Mouse (Mus musculus) kidney, adult 9 months (tissue): ENCODE results near the gene Syngr3.
A peak's percentile ranks its signal among the peaks of the same experiment; 100 is the strongest.
"Not testable (repeated sequence)": the region's sequence is repeated elsewhere in the genome, so short reads cannot be mapped to it uniquely, and the experiment has no call there.

Experiments
- DNase-seq: peaks from one replicate; pipeline ENCODE4 v3.0.0; 2022

Gene Syngr3

DNA sequence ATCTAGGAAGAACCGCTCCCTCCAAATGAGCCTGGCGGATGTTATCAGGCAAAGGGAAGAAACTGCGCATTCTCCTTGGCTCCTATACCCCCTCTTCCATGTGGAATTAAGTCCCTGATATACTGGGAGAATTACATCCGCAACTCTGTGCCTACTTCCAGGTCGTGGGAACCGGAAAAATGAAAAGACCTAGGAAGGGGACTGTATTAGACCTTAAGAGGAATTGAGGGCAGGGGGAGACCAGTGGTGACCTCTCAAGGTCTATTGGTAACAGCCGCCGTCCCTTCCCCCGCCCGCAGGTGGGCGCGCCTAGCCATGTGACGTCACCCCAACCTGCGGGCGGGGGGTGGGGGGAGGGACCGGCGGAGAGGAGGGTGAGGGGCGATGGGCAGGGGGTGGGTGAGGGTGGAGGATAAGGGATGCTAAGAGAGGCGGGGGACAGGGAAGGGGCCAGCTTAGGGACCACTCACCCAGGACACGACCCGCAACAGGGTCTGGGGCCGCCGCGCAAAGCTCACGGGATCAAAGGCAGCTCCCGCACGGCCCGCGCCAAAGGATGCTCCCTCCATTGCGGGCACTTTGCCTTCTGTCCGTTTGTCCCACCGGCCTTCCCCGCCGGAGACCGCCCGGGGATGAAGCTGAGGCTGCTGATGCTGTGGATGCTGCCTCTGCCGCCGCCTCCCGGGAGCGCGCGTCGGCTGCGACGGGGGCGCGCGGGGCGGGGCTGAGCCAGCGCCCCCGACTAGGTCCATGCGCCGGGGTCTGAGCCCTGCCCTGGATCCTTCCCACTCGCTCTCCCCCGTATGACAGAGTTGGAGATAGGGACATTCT, at the start of gene Syngr3:
Syngr3 (minus strand) TSS at position 705 of the 831 bp plus-strand sequence.
- DNase-seq, result no peak

DNA sequence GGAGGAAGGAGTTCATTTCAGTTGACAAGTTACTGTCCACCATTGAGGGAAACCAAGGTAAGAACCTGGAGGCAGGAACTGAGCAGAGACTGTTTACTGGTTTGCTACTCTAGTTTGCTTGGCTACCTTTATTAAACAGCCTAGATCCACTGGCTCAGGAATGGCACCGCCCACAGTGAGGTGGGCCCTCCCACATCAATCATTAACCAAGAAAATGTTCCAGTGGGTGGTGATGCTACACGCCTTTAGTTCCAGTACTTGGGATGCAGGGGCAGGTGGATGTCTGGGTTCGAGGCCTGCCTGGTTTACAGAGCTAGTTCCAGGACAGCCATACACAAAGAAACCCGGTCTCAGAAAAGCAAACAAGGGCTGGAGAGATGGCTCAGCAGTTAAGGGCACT, 48.5 kb upstream of the Syngr3 start:
- DNase-seq, result peak; percentile 93

DNA sequence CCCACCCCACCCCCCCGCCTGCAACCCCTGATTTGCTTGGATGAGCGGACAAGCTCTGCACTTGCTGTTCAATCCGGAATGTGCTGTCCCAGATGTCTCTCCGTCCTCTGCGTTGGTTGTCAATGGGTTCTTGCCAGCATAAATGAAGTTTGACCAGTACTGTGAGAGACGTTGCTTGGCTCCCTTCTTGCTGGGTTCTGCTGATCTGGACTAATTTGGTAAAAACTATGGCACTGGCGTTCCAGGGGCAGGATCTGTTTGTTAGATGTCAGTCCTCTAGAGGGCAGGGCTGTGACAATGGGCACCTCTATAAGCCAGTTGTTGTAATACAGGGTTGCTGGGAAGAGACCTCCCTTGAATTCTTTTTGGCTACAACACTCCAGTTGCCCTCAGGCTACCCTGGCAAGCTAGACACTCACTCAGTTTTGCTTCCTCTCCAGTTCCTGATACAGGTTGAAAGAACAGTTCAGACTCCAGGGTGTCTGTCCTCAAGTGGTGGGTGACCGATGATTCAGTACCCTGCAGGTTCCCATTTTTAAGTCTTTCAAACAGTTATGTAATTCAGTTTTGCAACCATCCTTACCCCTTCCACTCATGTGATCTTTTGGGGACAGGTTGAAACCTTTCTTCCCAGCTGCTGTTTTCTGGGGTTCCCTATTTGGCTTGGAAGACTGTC, 47.5 kb upstream of the Syngr3 start:
- DNase-seq, result peak; percentile 78

DNA sequence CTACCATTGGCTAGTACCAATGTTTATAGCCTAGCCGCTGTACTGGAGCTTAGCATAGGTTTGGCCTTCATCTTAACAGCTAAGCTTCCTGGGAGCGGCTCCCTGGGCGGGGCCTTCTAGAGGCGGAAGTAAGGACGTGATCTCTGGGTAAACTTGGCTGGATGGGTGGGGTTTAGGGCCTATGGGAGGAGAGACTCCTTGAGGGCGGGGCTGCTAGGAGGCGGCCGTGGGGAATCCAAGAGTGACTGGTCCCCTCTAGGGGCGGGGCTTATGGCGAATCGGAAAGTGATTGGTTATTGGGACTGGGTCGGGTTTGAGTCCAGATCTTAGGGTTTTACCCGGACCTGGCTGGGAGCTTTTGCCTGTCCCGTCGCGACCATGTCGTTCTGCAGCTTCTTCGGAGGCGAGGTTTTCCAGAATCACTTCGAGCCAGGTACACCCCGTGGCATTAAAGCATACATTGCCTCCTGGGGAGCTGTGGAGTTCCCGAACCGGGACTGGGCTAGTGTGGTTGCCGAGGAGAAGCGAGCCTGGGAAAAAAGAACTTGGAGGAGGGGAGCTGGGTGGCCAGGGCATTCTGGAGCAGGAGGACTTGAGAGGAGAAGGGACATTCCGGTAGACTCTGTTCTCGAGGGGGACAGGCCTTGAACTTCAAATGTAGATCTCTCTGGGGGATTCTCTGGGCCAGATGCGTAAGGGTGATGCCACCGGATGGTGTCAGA, 46.7 kb upstream of the Syngr3 start, which contains the start of gene Msrb1:
Msrb1 (plus strand) TSS at position 313 of the 722 bp plus-strand sequence.
- peak; percentile 99 for DNase-seq

DNA sequence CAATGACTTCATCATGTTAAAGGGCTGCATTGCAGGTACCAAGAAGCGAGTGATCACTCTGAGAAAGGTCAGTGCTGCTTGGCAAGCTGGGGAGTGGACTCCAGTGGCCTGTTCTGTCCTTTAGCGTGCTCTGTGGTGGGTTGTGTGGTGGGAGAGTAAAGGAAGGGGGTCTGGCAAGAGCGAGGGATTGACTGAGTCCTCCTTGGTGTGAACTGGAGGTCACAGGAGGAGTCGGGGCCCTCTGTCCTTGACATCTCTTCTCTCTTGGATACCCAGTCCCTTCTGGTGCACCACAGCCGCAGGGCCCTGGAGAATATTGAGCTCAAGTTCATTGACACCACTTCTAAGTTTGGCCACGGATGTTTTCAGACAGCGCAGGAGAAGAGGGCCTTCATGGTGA, 45.7 kb upstream of the Syngr3 start:
- DNase-seq, result no peak

DNA sequence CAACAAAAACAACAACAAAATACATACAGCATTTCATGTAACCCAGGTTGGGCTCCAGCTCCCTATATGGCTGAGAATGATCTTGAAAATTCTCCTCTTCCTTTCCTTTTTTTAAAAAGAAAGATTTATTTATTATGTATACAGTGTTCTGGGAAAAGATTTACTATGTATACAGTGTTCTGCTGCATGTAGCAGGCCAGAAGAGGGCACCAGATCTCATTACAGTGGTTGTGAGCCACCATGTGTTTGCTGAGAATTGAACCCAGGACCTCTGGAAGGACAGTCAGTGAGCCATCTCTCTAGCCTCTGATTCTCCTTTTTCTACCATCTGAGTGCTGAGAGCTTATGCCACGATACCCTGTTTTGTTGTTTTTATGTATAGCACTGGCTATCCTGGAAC, 44.8 kb upstream of the Syngr3 start:
- DNase-seq, result no peak

DNA sequence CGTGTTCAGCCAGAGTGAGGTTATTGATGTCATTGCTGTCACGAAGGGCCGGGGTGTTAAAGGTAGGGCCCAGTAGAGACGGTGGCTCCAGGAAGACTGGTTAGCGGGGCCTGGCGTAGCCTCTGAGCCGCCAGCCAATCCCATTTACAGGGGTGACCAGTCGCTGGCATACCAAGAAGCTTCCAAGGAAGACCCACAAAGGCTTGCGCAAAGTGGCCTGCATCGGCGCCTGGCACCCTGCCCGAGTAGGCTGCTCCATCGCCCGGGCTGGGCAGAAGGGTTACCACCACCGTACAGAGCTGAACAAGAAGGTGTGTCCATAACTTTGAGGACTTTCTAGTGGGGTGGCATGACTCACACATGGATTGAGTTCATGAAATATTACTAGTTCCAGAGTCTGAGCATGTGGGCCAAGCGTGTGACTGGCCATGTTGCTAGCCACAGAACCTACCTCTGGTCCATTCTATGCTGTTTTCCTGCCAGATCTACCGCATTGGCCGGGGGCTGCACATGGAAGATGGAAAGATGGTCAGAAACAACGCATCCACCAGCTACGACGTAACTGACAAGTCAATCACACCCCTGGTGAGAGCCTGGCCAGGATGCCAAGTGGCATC, 43.8 kb upstream of the Syngr3 start:
- DNase-seq, result peak; percentile 24

DNA sequence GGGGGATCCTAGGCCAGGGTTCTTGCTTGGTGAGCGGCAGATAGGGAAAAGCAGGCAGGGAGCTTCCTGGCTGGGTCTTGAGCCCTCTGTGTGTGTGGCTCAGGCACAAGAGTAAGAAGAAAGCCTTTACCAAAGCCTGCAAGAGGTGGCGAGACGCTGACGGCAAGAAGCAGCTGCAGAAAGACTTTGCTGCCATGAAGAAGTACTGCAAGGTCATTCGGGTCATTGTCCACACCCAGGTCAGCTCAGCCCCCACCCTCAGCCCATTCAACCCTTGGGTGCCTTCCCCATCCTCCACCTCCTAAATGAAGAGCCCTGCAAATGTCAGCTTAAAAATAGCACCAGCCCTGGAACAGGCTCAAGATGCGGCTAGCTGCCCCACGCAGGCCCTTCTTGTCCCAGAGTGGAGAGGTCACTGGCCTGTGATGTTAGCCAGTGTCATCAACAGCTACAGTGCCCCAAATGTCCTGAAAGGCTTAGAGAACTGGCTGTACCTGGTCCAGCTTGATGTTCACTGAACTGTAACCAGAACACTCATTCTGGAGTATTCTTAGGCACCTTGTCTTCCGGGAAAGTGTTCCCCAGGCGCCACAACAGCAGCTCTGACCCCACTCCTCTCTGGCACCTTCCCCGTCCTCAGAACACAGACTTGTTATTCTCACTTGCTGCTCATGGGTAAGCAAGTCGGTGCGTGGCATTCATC, 42.6 kb upstream of the Syngr3 start:
- DNase-seq, result peak; percentile 67

DNA sequence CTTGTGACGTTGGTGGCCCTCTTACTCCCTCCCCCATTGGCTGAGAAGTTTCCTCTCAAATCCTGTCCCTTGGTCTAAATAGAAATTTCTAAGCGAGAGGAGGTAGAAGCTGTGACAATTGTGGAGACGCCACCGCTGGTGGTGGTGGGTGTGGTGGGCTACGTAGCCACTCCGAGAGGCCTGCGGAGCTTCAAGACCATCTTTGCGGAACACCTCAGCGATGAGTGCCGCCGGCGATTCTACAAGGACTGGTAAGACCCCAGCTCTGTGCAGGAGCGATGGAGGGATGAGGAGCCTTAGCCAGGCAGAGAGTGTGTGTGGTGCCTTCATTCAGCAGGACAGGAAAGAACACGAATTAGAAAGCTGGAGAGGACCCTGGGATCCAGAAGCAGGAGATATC, 41.0 kb upstream of the Syngr3 start:
- no peak for DNase-seq

DNA sequence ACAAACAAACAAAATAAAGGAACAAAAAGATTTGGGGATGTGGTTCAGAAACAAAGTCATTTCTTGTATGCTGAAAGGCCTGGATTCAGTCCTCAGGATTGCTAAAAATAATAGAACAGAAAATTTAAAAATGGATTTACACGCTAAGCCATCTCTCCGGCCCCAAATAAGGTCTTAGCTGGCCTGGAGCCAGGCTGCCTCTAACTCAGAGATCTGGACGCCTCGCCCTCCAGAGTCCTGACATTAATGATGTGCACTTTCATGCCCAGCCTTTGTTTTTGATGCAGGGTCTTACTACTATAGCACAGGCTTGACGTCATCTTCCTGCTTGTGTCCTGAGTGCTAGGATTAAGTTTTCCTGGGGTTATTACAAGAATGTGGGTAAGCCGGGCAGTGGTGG, 39.3 kb upstream of the Syngr3 start:
- no peak for DNase-seq

DNA sequence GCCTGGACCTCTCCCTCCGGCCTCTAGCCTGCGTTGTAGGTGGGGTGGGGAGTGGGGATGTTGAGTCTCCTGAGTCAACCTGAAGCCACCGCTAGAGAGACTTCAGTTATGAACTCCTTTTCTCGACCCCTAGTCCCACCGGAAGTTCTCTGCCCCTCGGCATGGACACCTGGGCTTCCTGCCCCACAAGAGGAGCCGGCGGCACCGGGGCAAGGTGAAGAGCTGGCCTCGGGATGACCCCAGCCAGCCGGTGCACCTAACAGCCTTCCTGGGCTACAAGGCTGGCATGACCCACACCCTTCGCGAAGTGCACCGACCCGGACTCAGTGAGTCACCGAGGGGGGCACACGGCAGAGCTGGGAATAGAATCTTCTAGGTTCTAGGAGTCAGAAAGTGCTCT, 38.4 kb upstream of the Syngr3 start:
- no peak for DNase-seq

DNA sequence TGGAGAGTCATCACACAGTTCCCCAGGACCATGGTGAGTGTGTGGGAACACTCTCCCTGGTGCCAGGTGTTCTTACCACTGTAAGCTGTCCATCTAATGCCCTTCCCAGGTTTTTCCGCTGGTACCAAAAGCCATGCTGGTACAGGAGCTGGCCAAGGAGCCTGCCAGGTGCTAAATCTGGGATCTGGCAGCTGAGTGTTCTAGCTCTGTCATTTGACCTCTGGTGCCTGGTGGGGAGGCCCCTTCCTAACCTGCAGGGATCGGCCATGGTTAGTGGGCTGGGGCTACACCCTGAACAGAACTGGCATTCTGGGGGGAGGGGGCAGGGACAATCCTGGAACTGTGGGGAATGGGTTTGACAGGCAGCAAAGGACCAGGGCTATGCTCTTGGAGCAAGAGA, 37.9 kb upstream of the Syngr3 start, which contains the start of gene Rpl3l:
Rpl3l (plus strand) TSS at position 203 of the 400 bp plus-strand sequence.
- no peak for DNase-seq

DNA sequence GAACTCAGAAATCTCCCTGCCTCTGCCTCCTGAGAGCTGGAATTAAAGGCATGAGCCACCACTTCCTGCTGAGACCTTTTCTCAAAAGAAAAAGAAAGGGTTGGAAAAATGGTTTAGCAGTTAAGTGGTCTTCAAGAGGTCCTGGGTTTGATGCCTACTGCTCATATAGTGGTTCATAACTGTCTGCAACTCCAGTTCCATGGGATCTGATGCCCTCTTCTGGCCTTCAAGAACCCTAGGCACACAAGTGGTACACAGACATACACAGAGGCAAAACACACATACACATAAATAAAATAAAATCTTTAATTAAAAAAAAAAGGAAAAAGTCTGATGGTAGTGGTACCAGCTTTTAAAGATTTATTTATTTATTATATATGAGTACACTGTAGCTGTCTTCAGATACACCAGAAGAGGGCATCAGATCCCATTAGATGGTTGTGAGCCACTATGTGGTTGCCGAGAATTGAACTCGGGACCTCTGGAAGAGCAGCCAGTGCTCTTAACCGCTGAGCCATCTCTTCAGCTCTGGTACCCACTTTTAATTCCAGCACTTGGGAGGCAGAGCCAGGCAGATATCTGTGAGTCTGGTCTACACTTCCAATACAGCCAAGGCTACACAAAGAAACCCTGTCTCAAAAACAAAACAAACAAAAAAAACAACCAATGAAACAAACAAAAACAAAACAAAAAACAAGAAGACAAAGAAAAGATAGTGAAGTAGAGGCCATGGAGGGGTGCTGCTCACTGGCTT, 36.1 kb upstream of the Syngr3 start:
- DNase-seq, result peak; percentile 9

DNA sequence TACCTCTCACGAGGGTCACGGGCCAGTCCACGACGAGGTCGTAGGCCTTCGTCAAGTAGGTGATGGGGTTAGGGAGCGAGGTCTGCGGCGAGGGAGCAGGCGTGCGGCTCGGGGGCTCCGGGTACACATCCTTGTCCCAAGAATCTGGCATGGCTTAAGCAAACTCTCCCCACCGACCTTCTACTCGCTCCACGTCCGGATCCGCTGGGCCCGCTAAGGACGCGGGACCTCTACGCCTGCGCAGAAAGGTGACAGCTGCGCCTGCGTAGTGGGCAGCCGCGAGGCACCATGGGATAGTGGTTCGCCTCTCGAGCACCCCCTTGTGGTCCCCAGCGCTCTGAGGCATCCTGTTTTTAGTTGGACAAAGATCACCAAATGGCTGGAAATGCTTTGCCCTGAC, 34.4 kb upstream of the Syngr3 start, which contains the start of gene Ndufb10:
Ndufb10 (minus strand) TSS at position 295 of the 400 bp plus-strand sequence.
- DNase-seq, result peak; percentile 99

DNA sequence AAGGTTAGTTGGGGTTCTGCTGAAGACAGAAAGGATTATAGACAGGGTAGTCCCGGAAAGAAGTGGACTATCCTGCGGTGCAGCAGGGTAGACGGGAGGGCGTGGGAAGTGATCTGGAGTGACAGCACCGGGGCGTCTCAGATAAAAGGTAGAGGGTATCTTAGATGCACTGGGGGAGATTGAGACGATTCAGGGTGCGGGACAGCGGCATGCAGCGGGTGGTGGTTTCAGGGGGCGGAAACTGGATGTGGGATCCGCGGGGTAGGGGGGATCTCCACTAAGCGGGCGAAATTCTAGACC, 34.1 kb upstream of the Syngr3 start:
- DNase-seq, result no peak

DNA sequence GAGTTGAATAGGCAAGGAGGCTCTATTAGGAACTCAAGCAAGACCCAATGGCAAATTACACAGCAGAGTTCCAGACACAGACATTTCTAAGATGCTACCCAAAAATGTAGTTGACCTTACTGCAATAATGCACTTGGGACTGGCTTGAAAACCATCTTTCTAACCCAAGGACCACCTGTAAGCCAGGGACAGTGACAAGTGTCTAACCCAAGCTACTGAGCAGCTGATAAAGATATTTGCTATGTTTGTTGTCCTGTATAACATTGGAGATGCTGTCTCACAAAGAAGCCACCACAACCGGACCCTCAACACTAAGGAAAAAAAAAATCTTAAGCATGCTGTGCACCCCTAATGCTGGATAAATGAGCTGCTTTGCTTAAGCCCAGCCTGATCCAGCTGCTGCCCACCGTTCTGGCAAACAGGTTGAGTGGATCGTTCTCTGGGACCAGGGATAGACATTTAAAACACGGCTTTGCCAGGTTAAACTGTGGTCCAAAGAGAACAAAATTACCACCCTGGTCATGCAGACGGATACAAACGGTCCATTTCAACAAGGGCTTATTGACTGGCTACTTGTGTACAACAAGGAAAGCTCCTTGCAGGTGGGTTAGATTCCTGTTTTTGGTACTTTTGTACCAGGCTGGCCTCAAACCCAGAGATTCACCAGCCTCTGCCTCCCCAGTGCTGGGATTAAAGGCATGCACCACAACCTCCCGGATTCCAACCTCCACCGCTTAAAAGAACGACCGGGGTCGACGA, 33.5 kb upstream of the Syngr3 start:
- no peak for DNase-seq

DNA sequence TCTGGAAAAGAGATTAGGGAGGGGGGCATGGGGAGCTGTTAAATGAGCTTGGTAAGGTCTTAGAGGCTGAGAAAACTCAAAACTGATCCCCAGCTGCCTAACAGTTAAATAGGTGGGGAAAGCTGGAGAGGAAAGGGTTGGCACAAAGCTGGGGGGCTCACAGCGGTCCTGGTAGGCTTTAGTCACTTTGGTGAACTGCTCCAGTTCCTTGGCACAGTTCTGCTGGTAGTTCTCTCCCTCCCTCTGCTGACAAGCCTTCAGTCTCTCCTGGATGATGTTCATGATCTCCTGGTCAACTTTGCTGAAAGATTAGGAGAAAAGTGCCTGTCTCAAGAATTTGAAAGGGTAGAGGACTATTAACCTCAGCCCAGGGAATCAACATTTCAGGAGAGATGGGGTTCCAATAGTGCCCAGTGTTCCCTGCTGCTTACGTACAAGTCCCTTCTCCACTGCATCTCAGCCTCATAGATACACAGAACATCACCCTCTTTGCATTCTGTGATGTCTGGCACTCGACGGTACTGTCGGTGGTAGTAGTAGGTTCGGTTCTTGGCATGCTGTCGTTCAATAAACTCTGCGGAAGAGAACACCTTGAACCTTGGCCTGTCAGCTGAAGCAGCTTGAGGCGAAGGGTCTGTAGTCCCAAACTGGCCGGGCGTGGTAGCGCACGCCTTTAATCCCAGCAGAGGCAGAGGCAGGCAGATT, 32.6 kb upstream of the Syngr3 start:
- no peak for DNase-seq

DNA sequence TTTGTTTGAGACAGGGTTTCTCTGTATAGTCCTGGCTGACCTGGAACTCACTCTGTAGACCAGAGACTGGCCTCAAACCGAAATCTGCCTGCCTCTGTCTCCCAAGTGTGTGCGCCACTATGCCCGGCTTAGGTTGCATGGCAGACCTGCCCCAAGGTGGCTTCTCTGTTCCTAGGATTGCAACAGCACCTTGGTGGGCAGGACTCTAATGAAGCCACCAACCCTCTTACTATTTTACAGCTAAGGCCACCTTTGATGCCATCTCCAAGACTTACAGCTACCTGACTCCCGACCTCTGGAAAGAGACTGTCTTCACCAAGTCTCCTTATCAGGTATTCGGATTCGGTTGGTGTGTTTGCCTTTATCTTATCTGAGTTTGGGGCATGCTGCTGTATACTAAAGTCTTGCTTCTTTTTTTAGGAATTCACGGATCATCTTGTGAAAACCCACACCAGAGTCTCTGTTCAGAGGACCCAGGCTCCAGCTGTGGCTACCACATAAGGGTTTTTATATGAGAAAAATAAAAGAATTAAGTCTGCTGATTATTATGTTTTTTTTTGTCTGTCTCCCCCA, 31.7 kb upstream of the Syngr3 start:
- DNase-seq, result not testable (repeated sequence)

DNA sequence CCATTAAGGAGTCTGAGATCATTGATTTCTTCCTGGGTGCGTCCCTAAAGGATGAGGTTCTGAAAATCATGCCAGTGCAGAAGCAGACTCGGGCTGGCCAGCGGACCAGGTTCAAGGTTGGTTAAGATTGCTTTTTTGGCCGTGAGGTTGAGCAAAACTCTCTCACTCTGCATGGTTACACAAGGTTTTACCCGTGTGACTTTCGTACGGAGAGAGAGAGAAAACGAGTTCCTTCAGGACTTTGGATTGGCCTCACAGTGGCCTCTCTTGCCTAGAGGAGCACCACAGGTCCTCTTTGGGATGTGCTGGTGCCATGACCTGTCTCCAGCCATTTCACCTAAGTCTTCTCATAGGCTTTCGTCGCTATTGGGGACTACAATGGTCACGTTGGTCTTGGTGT, 30.9 kb upstream of the Syngr3 start:
- peak; percentile 46 for DNase-seq
